Mouse (Mus musculus) lung, postnatal 0 days (tissue): Measurements from ENCODE around the gene Uts2b.

Source experiments
- CTCF ChIP-seq: IDR thresholded peaks from 2 replicates; pipeline ENCODE4 v1.5.1; 2016; ENCODE audit warnings: antibody characterized with exemption, mild to moderate bottlenecking
- EP300 ChIP-seq: IDR thresholded peaks from 2 replicates; pipeline ENCODE4 v1.6.1; 2016; ENCODE audit warnings: antibody characterized with exemption, mild to moderate bottlenecking, control low read depth

DNA sequence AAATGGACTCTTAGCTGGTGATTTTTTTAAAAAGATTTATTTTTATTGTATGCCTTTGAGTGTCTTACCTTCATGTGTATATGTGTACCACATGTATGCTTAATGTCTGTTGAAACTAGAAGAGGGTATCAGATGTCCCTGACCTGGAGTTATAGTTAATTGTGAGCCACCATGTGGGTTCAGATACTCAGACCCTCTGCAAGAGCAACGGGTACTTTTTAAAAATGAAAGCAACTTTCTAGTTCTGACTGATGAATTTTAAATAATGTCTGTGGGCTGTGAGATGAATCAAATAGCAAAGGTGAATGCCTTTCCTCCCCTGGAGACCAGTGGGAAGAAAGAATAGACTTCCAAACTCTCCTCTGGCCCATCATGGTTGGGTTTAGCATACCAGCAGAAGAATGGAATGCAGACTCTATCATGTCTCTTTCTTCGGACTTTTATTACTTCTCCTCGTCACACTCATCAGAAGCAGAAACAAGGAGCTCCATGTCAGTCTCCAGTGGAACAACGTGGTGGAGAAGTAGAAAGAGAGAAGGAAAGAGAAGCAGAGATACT is 16.9 kb upstream of the Uts2b start:
- TF ChIP-seq CTCF (no peak), EP300 (no peak)
